Comparison of ENCODE assay signal across 8 mouse cellular contexts in the genomic region with DNA sequence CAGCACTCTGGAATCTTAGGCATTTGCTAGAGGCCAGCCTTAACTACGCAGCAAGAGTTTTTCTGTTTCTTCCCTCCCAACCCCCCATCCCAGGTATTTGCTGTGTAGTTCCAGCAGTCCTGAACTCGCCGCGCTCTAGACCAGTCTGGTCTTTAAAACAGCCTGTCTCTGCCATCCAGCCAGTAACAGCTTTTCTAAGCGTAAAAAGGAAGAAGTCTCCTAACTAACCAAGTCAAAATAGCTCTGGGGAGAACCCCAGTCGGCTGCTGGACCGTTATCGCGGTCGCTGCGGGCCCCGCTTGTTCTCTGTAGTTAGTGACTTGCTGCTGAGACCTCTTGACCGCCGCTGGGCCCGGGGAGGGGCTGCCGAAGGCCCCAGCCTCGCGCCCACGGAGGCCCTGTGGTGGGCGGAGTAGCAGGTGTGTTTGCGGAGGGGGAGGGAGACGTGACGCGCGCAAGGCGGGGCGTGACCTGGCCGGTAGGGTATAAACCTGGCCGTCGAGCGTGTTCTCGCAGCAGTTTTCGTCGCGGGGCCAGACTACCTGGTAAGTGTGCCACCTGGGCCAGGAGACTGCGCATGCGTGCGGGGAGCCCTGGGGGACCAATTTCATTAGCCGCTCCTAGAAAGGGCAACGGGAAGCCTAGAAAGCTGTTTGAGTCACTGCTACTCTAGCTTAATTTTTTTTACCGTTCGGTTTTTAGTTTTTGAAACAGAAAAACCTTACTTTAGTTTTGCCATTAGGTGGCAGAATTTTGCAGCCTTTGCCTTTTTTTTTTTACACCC. TPM values are rescaled to one million over a fixed set of nuclear protein-coding genes. Genes with fewer than 3 reads are reported as not detected.
DNase-seq lines count a peak whose midpoint lies in the region; ATAC-seq lines count a peak whose summit lies in the region.

No protein-coding gene starts in this region.

- WGBS in hindbrain, embryonic 14.5 days = 1% methylated on average over 40 of the region's 42 CpGs

- DNase-seq in R1 (ENCODE audit: low read depth, low spot score) = peak; percentile 95
- peak; percentile 93 to 96 for DNase-seq in cerebellum, postnatal 14 days
- peak; percentile 8 to 26 for DNase-seq in frontal cortex, postnatal 25 days (ENCODE audit: low spot score in 2 of 2)
- peak; percentile 74 for DNase-seq in hindbrain, embryonic 14.5 days (ENCODE audit: low spot score)
- DNase-seq in left cerebral cortex, adult 18-20 months (ENCODE audit: low spot score in 2 of 2) = peak; percentile 20 to 34
- DNase-seq in right cerebral cortex, adult 18-20 months = peak; percentile 44
- peak; percentile 87 for DNase-seq in urinary bladder, postnatal 14 days (ENCODE audit: low spot score)

- no peaks in the 10 kb centered on the region for H3K9me3 ChIP-seq in hindbrain, embryonic 14.5 days (ENCODE audit: control insufficient read depth, low read length)

- no peaks in the 10 kb centered on the region for H3K36me3 ChIP-seq in hindbrain, embryonic 14.5 days (replicated peaks; ENCODE audit: control insufficient read depth, insufficient read depth)

- H3K4me1 ChIP-seq in hindbrain, embryonic 14.5 days (replicated peaks; ENCODE audit: control insufficient read depth, insufficient read depth, low read length) = peaks cover 22% of the 10 kb centered on the region

- no peaks in the 10 kb centered on the region for H3K27me3 ChIP-seq in hindbrain, embryonic 14.5 days (ENCODE audit: control insufficient read depth, insufficient read depth, low read length)

- peak overlapping the region; percentile 66 for H3K9ac ChIP-seq in hindbrain, embryonic 14.5 days

- H3K4me2 ChIP-seq in hindbrain, embryonic 14.5 days (replicated peaks) = peak overlapping the region; percentile 98

- ATAC-seq in hindbrain, embryonic 14.5 days (ENCODE audit: low FRiP score) = peak; percentile 27; the same call in 1 of the 2 replicates
- peak; percentile 90 for ATAC-seq in megakaryocyte, adult 5-6 weeks (ENCODE audit: poor library complexity, severe bottlenecking)

- peak overlapping the region; percentile 41 for H3K4me3 ChIP-seq in hindbrain, embryonic 14.5 days (replicated peaks; ENCODE audit: low read length)

- 0 out of 2 replicates have a peak overlapping the region, but pooled peaks have one; percentile 38 for H3K27ac ChIP-seq in hindbrain, embryonic 14.5 days

RNA-seq across cellular contexts. Expression of a gene that starts 5.8 kb away (rescaled TPM):
- 124 and 146 TPM in 2 replicates for polyA plus RNA-seq in hindbrain, embryonic 14.5 days (2014; fragmentation: Nextera tagmentation; extraction: Ambion mirVana)
- total RNA-seq in left cerebral cortex, adult 18-20 months (2021) = 10 to 100 TPM; 96.8 to 97.3 TPM
- total RNA-seq in megakaryocyte, adult 5-6 weeks (2015) = 107 and 111 TPM in 2 replicates
- 93.2 and 110 TPM in 2 replicates for total RNA-seq in megakaryocyte, adult 5-6 weeks (2017)

RNA-seq across cellular contexts. Expression of a gene that starts 23.6 kb away (rescaled TPM):
- polyA plus RNA-seq in hindbrain, embryonic 14.5 days (2014; fragmentation: Nextera tagmentation; extraction: Ambion mirVana) = not detected in 2 replicates
- total RNA-seq in left cerebral cortex, adult 18-20 months (2021) = not detected
- not detected in 2 replicates for total RNA-seq in megakaryocyte, adult 5-6 weeks (2015)
- not detected in 2 replicates for total RNA-seq in megakaryocyte, adult 5-6 weeks (2017)

RNA-seq across cellular contexts. Expression of a gene that starts 36.2 kb away (rescaled TPM):
- polyA plus RNA-seq in hindbrain, embryonic 14.5 days (2014; fragmentation: Nextera tagmentation; extraction: Ambion mirVana) = 244 and 255 TPM in 2 replicates
- 10 to 100 TPM; 64.1 to 75.7 TPM for total RNA-seq in left cerebral cortex, adult 18-20 months (2021)
- 122 and 132 TPM in 2 replicates for total RNA-seq in megakaryocyte, adult 5-6 weeks (2015)
- 88.3 and 104 TPM in 2 replicates for total RNA-seq in megakaryocyte, adult 5-6 weeks (2017)

RNA-seq across cellular contexts. Expression of a gene that starts 36.3 kb away (rescaled TPM):
- polyA plus RNA-seq in hindbrain, embryonic 14.5 days (2014; fragmentation: Nextera tagmentation; extraction: Ambion mirVana) = 40.1 and 44.8 TPM in 2 replicates
- total RNA-seq in left cerebral cortex, adult 18-20 months (2021) = 10 to 100 TPM; 37.4 to 44.3 TPM
- 34.7 and 37.1 TPM in 2 replicates for total RNA-seq in megakaryocyte, adult 5-6 weeks (2015)
- total RNA-seq in megakaryocyte, adult 5-6 weeks (2017) = 80.2 and 97.7 TPM in 2 replicates

Comparison
In these comparisons a context has a peak if more than half of its experiments do, and no peak if none do; other contexts are left out.
1. Peak in every context shown above with its lines: DNase-seq, ATAC-seq, H3K4me3 ChIP-seq and H3K27ac ChIP-seq.
2. DNase-seq: peak in every context shown above with its lines; median percentile 95 in R1; 94 in cerebellum, postnatal 14 days; 87 in urinary bladder, postnatal 14 days; 74 in hindbrain, embryonic 14.5 days; 44 in right cerebral cortex, adult 18-20 months; 27 in left cerebral cortex, adult 18-20 months; 17 in frontal cortex, postnatal 25 days.